Mouse (Mus musculus) CH12.LX (cell line): Measurements from ENCODE around the gene Tmem245. TPM values are rescaled to one million over a fixed set of nuclear protein-coding genes. Genes with fewer than 3 reads are reported as not detected.

ENCODE experiments used
- DNase-seq: peaks from one replicate; pipeline ENCODE4 v3.0.0-alpha.2; 2013; ENCODE audit errors: extremely low read depth
- H3K27ac ChIP-seq: 2 replicates; pipeline ENCODE4 v1.5.1; 2012; ENCODE audit warnings: low read depth, mild to moderate bottlenecking, control low read depth, moderate library complexity; ENCODE audit not compliant: insufficient read depth
- H3K27me3 ChIP-seq: replicated peaks from 2 replicates; pipeline ENCODE3; 2012; ENCODE audit warnings: inconsistent platforms
- H3K36me3 ChIP-seq, 2 experiments: replicated peaks in 1 of 2; 2 replicates each; pipeline versions ENCODE3 to v1.6.1; 2012; ENCODE audit warnings: inconsistent platforms in 1 of 2, low read length in 1 of 2, mild to moderate bottlenecking in 1 of 2, mixed read lengths in 1 of 2, moderate library complexity in 1 of 2; ENCODE audit not compliant: control insufficient read depth in 1 of 2, insufficient read depth in 1 of 2
- H3K4me1 ChIP-seq, 2 experiments: 2 replicates each; pipeline ENCODE4 v1.6.1; 2012; ENCODE audit warnings: inconsistent platforms in 1 of 2, moderate library complexity in 1 of 2; ENCODE audit not compliant: insufficient read depth in 2 of 2, control insufficient read depth in 1 of 2
- H3K4me2 ChIP-seq: 2 replicates; pipeline ENCODE4 v1.6.1; 2012; ENCODE audit warnings: low read depth, mild to moderate bottlenecking, control low read depth; ENCODE audit not compliant: poor library complexity, insufficient read depth, severe bottlenecking
- H3K4me3 ChIP-seq, 3 experiments: fragments of 150-350 bp in 1 of 3; sonication (generic) in 1 of 3; replicated peaks in 1 of 3; 2 replicates each; pipeline versions ENCODE3 to v1.5.1; 2011 to 2012; ENCODE audit warnings: low read depth in 2 of 3, low read length in 2 of 3, mild to moderate bottlenecking in 2 of 3, moderate library complexity in 2 of 3, control low read depth in 1 of 3, improper control_type of control experiment in 1 of 3, inconsistent platforms in 1 of 3, mixed read lengths in 1 of 3; ENCODE audit not compliant: poor library complexity in 1 of 3
- H3K79me2 ChIP-seq: replicated peaks from 2 replicates; pipeline ENCODE4 v1.6.1; 2012; ENCODE audit warnings: mild to moderate bottlenecking, moderate library complexity; ENCODE audit not compliant: control insufficient read depth, poor library complexity, insufficient read depth, severe bottlenecking; ENCODE audit errors: extremely low read depth
- H3K9ac ChIP-seq: 2 replicates; pipeline ENCODE4 v1.6.1; 2012; ENCODE audit warnings: low read depth, mild to moderate bottlenecking, control low read depth, moderate library complexity; ENCODE audit not compliant: insufficient read depth
- H3K9me3 ChIP-seq: replicated peaks from 2 replicates; pipeline ENCODE3; 2012; ENCODE audit warnings: low read length, inconsistent platforms, mixed read lengths
- BHLHE40 ChIP-seq: IDR thresholded peaks from 2 replicates; pipeline ENCODE4 v1.6.1; 2011; ENCODE audit warnings: mild to moderate bottlenecking, low read depth, low read length, improper control_type of control experiment
- CHD1 ChIP-seq: IDR thresholded peaks from 2 replicates; pipeline ENCODE4 v1.6.1; 2012; ENCODE audit warnings: low read depth, low read length, improper control_type of control experiment, inconsistent platforms
- EP300 ChIP-seq: IDR thresholded peaks from 2 replicates; pipeline ENCODE4 v1.6.1; 2011; ENCODE audit warnings: low read length, improper control_type of control experiment
- ETS1 ChIP-seq: conservative IDR thresholded peaks from 2 replicates; pipeline ENCODE4 v1.6.1; 2012; ENCODE audit warnings: low read depth, mild to moderate bottlenecking, inconsistent platforms, low read length, improper control_type of control experiment, moderate library complexity
- GABPA ChIP-seq: IDR thresholded peaks from 2 replicates; pipeline ENCODE4 v1.6.1; 2012; ENCODE audit warnings: low read depth, low read length, improper control_type of control experiment, inconsistent platforms; ENCODE audit not compliant: insufficient replicate concordance
- IRF4 ChIP-seq: IDR thresholded peaks from 2 replicates; pipeline ENCODE4 v1.6.1; 2014; ENCODE audit warnings: low read depth, mild to moderate bottlenecking, inconsistent platforms, low read length, improper control_type of control experiment
- JUN ChIP-seq: IDR thresholded peaks from 2 replicates; pipeline ENCODE4 v1.6.1; 2011; ENCODE audit warnings: low read depth, mild to moderate bottlenecking, low read length, improper control_type of control experiment, moderate library complexity; ENCODE audit not compliant: insufficient read depth
- MAX ChIP-seq: IDR thresholded peaks from 2 replicates; pipeline ENCODE4 v1.6.1; 2011; ENCODE audit warnings: low read length, improper control_type of control experiment
- MAZ ChIP-seq: IDR thresholded peaks from 2 replicates; pipeline ENCODE4 v1.6.1; 2012; ENCODE audit warnings: low read depth, mild to moderate bottlenecking, inconsistent platforms, low read length, improper control_type of control experiment, moderate library complexity
- MEF2A ChIP-seq: IDR thresholded peaks from 2 replicates; pipeline ENCODE4 v1.6.1; 2014; ENCODE audit warnings: low read depth, mild to moderate bottlenecking, inconsistent platforms, low read length, improper control_type of control experiment, borderline replicate concordance
- MYC ChIP-seq: IDR thresholded peaks from 2 replicates; pipeline ENCODE4 v1.6.1; 2011; ENCODE audit warnings: low read depth, mild to moderate bottlenecking, improper control_type of control experiment, low read length
- NELFE ChIP-seq: IDR thresholded peaks from 2 replicates; pipeline ENCODE4 v1.6.1; 2011; ENCODE audit warnings: low read depth, low read length, improper control_type of control experiment
- NRF1 ChIP-seq: IDR thresholded peaks from 2 replicates; pipeline ENCODE4 v1.6.1; 2014; ENCODE audit warnings: low read depth, mild to moderate bottlenecking, inconsistent platforms, low read length, improper control_type of control experiment, moderate library complexity
- PAX5 ChIP-seq: IDR thresholded peaks from 2 replicates; pipeline ENCODE4 v1.6.1; 2012; ENCODE audit warnings: low read length, inconsistent platforms, mixed read lengths
- POLR2A ChIP-seq: IDR thresholded peaks from 2 replicates; pipeline ENCODE4 v1.6.1; 2011; ENCODE audit warnings: low read depth, mild to moderate bottlenecking, improper control_type of control experiment, low read length
- RAD21 ChIP-seq: IDR thresholded peaks from 2 replicates; pipeline ENCODE4 v1.6.1; 2011; ENCODE audit warnings: low read depth, mild to moderate bottlenecking, low read length, improper control_type of control experiment, moderate library complexity
- TCF12 ChIP-seq: IDR thresholded peaks from 2 replicates; pipeline ENCODE4 v1.6.1; 2014; ENCODE audit warnings: low read depth, mild to moderate bottlenecking, inconsistent platforms, low read length, improper control_type of control experiment
- UBTF ChIP-seq: IDR thresholded peaks from 2 replicates; pipeline ENCODE4 v1.6.1; 2012; ENCODE audit warnings: low read depth, mild to moderate bottlenecking, inconsistent platforms, low read length, improper control_type of control experiment, moderate library complexity
- USF1 ChIP-seq: IDR thresholded peaks from 2 replicates; pipeline ENCODE4 v1.6.1; 2014; ENCODE audit warnings: low read depth, mild to moderate bottlenecking, inconsistent platforms, low read length, improper control_type of control experiment
- USF2 ChIP-seq: conservative IDR thresholded peaks from 2 replicates; pipeline ENCODE4 v1.6.1; 2011; ENCODE audit warnings: low read depth, low read length, improper control_type of control experiment
- ZMIZ1 ChIP-seq: IDR thresholded peaks from 2 replicates; pipeline ENCODE4 v1.6.1; 2012; ENCODE audit warnings: low read depth, mild to moderate bottlenecking, inconsistent platforms, low read length, improper control_type of control experiment
- dilution Hi-C: fragments of 300-500 bp; cut with MboI; formaldehyde crosslinking; loops from 2 replicates; pipeline ENCODE4 v1.14.3; 2020; ENCODE audit warnings: low sequenced_read_pairs; ENCODE audit not compliant: extremely low pct_unique_long_range_greater_than_20kb, extremely low pct_ligation_motif_present
- in situ Hi-C: fragments of 300-500 bp; cut with MboI; formaldehyde crosslinking; loops from 3 replicates; pipeline ENCODE4 v1.14.3; 2019; ENCODE audit warnings: low sequenced_read_pairs, low pct_ligation_motif_present, low pct_unique_long_range_greater_than_20kb, mixed read lengths
- polyA plus RNA-seq: library from polyadenylated mRNA; unstranded; fragments of >175 nt; gene quantifications from 2 replicates; pipeline ENCODE4 v1.2.1, GENCODE M21; 2012; ENCODE audit warnings: low read depth; ENCODE audit not compliant: insufficient read length
- total RNA-seq, 2 experiments: library from RNA; depleted of rRNA; stranded (reverse); fragments of 300-350 nt in 1 of 2; fragments of >200 nt in 1 of 2; gene quantifications; 2 replicates each; pipeline ENCODE4 v1.2.3; 2012 to 2014

Gene Tmem245
- total and polyA plus RNA-seq, 3 experiments: 4.4 to 9.0 (median 5.6) TPM

DNA sequence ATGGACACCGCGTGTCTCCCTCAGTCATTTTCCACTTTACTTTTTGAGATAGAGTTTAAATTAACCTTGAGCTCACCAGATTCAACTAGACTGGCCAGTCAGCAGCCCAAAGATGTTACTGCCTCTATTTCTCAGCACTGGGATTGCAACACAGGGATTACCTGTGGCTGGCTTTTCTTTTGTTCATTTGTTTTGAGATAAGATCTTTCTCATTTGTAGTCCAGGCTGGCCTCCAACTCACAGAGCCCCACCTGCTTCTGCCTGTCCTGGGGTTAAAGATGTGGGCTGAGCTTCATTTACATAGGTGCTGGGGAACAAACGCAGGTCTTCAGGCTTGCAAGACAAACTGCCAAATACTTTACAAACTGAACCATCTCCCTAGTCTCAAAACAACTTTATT, 40.3 kb downstream of the Tmem245 start:
- no peak overlapping the region for H3K4me2 ChIP-seq
- in situ Hi-C loops (no loop called here), dilution Hi-C loops (no loop called here)
- H3K27me3 ChIP-seq: no peaks in the 10 kb centered on the region
- peaks cover 37 to 77% of the 10 kb centered on the region in 2 experiments for H3K36me3 ChIP-seq
- peaks cover 2% of the 10 kb centered on the region for H3K9me3 ChIP-seq
- H3K79me2 ChIP-seq: no peaks in the 10 kb centered on the region
- no peak overlapping the region for H3K27ac ChIP-seq
- DNase-seq: no peak
- H3K4me1 ChIP-seq: peaks cover 18 to 45% of the 10 kb centered on the region in 2 experiments
- TF ChIP-seq ZMIZ1 (no peak), USF1 (no peak), NRF1 (no peak), RAD21 (no peak), NELFE (no peak), ETS1 (no peak), EP300 (no peak), MEF2A (no peak), PAX5 (no peak), UBTF (no peak), MAZ (no peak), TCF12 (no peak), MYC (no peak), MAX (no peak), GABPA (no peak), BHLHE40 (no peak), USF2 (no peak), CHD1 (no peak), POLR2A (no peak), JUN (no peak)
- no peak overlapping the region for H3K4me3 ChIP-seq
- H3K9ac ChIP-seq: no peak overlapping the region

GRCm38 (mm10) chr4:56905507-56905906, 41.7 kb downstream of the Tmem245 start:
- H3K9ac ChIP-seq: no peak overlapping the region
- dilution Hi-C loops (no loop called here), in situ Hi-C loops (no loop called here)
- peak overlapping the region; percentile 28; the same call in 1 of the 2 replicates for H3K27ac ChIP-seq
- peaks cover 18 to 38% of the 10 kb centered on the region in 2 experiments for H3K4me1 ChIP-seq
- H3K4me2 ChIP-seq: no peak overlapping the region
- peaks cover 3% of the 10 kb centered on the region for H3K9me3 ChIP-seq
- no peaks in the 10 kb centered on the region for H3K27me3 ChIP-seq
- TF ChIP-seq IRF4 (peak; percentile 88), EP300 (peak; percentile 73), USF2 (no peak), MYC (0 out of 2 replicates have a peak, but pooled peaks have one; percentile 16)
- no peak overlapping the region for H3K4me3 ChIP-seq
- H3K79me2 ChIP-seq: no peaks in the 10 kb centered on the region
- peak; percentile 72 for DNase-seq
- H3K36me3 ChIP-seq: peaks cover 30 to 73% of the 10 kb centered on the region in 2 experiments
